Mouse (Mus musculus): Measurements from ENCODE around the gene Msrb3.

- TF ChIP-seq CTCF (IDR thresholded peaks at IDR 0.05; ENCODE audit: extremely low read depth, insufficient read length, insufficient replicate concordance, low read depth, low read length) = no peak
- TF ChIP-seq POLR2A (IDR thresholded peaks at IDR 0.05; ENCODE audit: low read depth, low read length) = no peak
Measured at GRCm38 (mm10) chr10:120869241-120869775, 29.6 kb downstream of the Msrb3 start.
